Mouse (Mus musculus) heart, adult 18-20 months (tissue): Measurements from ENCODE around the gene Pmepa1. TPM values are rescaled to one million over a fixed set of nuclear protein-coding genes. Genes with fewer than 3 reads are reported as not detected.

ENCODE experiments used
- DNase-seq, 2 experiments: peaks; one replicate each; pipeline ENCODE4 v3.0.0; 2021 to 2022; ENCODE audit warnings: mixed read lengths in 1 of 2
- total RNA-seq, 2 experiments: library from RNA; stranded (reverse); gene quantifications; 2 replicates each; pipeline ENCODE4 v1.2.3; 2021

Gene Pmepa1
- total RNA-seq, 2 experiments from 2014 or later, result 25.8 to 28.1 TPM

DNA sequence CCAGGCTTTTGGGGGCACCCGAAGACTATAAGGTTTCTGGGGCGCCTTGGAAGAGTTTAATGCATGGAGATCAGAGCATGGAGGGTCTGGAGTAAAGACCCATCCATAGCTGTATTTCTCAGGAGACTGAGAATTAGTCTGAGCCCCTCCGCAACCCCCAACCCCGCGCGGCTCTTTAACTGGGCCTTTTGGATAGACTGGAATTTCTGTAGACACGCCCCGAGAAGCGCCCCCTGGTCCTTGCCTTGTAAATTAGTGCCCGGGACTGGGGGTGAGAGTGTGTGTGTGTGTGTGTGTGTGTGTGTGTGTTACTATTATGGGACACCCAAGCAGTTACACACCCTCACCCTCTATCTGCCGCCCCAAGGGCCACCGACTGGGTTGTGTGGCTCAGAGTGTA is 526 bp upstream of the Pmepa1 start:
- no peak for DNase-seq

DNA sequence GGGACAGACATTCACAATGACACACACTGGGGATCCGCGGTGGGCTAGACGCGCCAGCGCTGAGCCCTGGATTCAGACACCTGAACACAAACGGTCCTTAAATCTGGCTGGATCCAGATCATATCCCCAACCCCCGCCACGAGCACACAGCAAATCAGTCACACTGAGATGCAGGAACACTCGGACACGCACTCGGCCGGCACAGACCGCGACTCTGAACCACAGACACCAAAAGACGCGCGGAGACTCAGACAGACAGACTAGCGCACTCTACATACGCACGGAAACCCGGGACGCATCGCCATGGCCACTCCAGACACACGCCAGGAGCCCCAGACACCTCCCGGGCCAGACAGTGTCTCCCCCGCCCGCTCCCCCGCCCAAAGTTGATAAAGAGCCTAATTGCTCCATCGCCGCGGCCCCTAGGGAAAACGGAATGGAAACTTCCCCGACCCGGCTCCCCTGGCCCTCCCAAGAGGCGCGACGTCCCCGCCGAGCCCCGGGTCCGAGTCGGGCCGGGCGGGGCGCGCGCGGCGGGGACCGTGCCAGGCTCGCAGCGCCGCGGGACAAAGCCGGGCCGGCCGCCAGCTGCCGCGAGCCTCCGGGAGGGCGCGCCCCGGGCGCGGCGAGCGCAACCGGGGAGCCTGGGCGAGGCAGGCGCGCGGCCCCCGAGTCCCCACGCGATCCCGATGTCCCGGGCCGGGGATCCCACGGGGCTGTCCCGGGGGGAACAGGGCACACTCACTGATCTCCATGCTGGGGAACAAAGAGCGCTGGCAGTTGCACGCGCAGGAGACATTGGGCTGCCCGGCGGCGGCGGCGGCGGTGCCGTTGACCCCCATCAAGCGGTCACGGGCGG is 761 bp downstream of the Pmepa1 start:
- peak; percentile 68 to 82 for DNase-seq

DNA sequence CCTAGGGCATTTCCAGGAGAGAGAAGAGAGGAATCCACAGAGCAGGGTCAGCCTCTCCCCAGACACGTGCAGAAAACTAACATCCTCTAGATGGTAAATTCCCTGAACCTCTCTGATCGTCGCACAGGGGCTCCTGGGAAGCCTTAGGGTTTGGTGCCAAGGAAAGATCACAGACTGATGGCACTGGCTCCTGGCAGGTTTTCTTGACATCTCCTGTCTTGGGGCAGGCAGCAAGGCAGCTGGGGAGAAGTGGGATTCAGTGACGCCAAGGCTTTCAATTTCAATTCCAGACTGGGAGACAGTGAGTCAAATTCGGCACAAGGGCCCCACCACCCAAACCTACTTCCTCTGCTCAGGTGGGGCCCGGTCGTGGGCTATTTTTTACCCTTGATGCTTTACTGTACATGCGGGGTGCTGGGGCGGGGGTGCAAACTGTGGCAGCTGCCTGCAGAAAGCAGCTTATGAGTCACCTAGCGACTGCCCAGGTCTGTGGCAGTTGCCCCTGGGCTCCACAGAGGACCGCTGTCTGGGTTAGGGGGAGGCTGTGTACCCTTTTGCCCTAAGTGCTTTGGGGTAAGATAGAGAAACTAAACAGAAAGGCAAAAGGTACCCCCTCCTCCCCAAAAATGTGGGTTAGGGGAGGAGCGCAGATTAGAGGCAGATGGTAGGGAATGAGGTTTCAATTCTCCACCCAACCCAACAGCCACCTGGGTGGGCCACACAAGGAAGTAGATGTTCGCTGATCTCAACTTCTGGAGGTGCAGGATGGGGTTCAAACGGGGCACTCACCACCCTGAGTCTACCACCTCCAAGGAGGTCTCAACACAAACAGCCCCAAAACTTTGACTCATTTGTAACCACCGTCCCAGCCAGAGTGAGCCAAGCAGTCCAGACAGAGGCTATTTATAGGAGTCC is 1.6 kb downstream of the Pmepa1 start:
- DNase-seq, result peak; percentile 30 to 53

- DNase-seq, result peak in 1 of 2 experiments; percentile 16
Measured at GRCm38 (mm10) chr2:173273885-173274284, 2.4 kb downstream of the Pmepa1 start.

DNA sequence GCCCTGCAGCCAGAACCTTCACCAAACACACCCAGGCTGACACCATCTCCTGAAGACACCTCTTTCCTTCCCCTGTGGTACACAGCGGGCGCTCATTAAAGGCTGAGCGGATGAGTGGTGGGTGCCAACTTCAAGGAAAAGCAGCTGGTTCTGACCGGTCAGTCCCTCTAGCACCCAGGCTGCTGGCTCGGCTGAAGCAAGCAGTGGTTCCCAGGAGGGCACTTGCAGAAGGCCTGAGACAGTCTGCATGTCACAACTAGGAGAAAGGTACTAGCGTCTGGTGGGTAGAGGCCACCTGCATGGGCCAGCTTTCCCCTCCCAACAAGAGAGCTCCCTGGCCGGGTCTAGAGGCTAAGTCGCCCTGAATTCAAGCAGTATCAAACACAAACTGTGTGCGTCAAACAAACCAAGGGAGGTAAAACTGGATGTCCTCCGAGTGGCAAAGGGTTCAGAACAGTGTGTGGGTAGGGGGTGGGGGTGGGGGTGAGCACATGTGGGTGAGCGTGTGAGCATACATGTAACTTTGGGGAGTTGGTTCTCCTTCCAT is 3.9 kb downstream of the Pmepa1 start:
- DNase-seq, result peak in 1 of 2 experiments; percentile 22

DNA sequence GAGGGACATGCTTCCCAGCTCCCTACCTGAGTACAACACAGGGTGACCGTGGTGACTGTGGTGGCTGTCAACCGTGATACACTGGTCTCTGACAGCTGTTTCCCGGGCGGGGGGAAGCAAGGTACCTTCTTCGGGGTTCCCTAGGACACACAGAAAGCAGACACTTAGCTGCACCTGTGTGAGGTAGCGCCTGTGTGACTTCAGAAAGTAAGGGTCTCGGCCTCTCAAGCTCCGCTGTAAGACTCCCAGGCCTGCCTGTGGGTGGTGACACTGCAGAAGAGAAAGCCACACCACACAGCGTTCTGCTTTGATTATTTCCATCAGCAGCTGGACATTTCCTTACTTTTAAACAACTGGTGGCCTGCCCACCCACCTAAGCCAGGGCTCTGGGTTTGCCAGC is 4.8 kb downstream of the Pmepa1 start:
- DNase-seq, result peak in 1 of 2 experiments; percentile 8

DNA sequence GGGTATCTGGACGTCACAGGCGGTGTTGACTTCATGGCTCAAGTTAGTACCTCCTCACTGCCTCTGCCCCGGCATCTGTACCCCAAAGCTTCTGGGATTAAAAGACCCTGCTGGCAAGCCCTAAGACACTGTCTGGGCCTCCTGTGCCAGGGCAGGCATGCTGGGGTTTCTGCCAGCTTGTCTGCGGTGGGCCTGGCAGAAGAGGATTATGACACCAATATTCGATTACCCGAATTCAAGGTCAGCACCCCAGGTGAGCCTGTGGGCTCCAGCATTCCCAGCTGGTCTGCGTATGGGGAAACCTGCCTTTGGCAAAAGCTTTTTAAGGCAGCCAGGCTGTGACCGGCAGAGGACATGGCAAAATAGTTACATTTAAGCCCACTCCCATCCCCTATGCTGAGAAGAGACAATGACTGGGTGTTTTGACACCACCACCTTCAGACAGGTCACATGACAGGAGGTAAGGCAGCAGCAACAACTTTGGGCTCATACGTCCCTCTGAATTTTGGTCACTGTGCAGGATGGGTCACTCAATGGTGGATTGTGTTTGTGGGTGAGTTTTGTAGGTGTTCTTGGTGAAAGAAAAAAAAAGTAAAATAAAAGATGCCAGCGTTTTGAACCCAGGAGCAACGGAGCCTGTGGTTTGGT is 5.6 kb downstream of the Pmepa1 start:
- DNase-seq, result peak in 1 of 2 experiments; percentile 5

DNA sequence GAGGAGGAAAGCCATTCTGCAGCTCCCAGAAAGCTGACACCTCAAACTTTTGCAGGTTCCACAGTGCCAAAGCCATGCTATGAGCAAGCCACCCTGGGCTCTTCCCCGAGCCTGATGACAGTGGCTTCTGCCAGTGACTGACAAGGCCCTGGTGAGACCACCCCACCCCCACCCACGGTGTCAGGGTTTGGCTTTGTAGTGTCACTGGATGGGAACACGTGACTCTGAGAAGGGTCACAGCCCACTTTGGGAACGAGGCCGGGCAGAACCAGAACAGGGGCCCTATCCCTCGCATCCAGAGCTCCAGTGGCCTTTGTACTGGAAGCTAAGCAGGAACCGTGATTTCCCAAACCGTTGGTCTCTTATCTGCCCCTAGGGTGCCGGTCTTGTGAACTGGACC is 6.1 kb downstream of the Pmepa1 start:
- peak in 1 of 2 experiments; percentile 11 for DNase-seq

- DNase-seq, result no peak
Measured at GRCm38 (mm10) chr2:173267562-173267961, 8.8 kb downstream of the Pmepa1 start.

DNA sequence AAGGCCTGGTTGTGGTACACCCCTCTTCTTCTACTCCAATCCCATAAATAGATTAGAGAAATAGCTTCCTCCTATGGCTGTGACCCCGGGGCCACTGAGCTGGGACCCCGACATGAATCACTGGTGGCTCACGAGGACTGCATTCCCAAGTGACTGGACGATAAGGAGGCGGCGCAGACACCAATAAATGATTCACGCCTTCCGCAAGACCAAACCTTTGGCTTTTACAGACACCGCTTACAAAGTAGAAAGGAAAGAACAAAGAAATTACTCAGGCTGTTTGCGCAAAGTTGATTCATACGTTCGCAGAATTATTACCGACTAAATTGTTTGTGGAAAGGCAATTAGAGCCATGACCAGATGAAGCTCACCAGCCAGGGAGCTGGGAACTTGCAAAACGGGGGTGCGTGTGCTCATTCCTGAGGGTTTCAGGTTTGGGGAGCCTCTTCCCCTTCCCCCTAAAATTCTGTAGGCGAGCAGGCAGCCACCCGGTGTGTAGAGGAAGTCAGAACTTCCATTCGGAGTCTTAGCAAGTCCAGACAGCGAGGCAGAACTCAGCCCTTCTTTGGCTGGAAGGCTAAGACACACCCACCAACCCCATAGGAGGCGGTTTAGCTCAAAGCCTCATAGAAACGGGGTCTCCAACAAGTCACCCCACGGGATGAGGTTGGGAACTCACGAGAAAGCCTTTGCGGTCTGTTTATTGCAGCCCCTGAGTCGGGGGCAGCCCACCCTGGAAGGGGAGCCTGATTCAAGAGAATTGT is 9.8 kb downstream of the Pmepa1 start:
- no peak for DNase-seq

GRCm38 (mm10) chr2:173265468-173266265 is 10.7 kb downstream of the Pmepa1 start:
- no peak for DNase-seq

DNA sequence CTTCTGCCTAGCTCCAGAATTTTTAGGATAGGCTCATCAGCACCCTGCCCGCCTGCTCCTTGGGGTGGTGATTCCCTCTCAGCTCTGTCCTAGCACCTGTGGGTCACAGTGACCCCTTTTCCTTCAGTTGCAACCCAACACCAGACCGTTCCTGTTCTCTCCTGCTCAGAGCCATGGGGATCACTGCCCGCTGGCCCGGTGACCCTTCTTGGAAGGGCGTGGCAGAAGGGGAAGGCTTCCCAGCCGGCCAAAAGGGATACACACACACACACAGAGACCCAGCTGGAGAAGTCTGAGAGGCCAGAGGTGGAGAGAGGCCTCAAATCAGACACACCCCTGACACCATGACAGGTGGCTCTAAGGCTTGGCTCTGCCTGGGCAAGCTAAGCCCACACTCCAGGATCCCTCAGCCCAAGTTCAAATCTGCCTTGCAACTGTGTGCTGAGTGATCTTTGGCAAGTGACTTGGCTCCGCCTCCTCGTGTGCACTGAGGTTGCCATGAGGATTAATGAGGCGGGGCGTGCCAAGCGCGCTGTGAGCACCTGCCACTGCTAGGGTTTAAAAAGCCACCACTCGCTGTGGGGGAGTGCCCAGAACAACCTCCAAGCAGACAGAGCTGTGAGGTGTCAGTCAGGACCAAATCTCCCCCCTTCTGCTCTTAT is 11.7 kb downstream of the Pmepa1 start:
- no peak for DNase-seq

DNA sequence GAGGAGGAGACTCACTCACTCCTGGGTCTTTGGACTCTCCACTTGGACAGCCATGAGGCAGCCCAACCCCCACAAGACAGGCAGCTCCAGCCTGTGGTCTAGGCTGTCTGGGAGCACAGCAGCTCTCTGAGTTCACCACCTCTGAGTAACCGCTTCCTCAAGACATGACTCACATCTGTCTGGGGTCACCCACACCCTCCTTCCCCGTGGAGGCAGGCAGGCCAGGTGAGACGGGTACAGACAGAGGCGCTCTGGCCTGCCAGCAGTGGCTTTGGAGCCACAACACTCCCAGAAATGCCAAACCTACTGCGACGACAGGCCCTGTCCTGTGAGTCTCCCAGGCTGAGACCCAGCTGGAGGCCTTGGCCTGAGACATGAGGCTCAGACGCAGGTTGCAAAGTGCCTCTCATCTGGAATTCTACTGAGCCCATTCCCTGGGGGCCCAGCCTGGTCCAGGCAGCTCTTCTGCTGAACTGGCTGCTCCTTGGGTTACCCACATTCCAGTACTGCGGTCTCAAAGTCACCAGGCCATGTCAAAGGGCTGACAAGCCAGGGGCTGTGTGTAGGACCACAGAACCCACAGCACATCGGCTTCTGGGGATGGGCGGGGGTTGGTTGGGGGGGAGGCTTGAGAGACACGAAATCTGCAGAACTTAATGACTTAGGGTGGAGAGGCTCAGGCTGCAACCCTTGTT is 12.6 kb downstream of the Pmepa1 start:
- DNase-seq, result no peak

DNA sequence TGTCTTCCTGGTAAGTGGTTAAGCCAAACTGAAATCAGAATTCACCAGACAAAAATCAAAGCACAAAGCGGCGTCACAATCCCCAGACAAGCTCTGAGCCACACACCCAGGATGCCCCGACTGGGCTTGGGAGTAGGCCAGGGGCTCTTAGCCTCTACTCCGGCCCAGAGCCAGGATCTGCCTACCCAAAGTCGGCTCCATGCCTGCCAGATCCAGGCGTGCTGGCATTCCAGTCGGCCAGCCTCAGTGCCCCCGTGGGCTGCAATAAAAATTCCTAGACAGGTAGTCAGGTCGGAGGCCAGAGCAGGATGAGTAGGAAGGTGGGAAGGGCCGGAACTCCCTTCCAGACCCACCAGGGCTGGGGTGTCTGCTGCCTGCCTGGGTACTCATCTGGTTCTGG is 14.8 kb downstream of the Pmepa1 start:
- DNase-seq, result peak; percentile 64 to 67

- DNase-seq, result no peak
Measured at GRCm38 (mm10) chr2:173258459-173259091, 17.8 kb downstream of the Pmepa1 start.

- DNase-seq, result peak; percentile 89 to 90
Measured at GRCm38 (mm10) chr2:173257610-173258009, 18.7 kb downstream of the Pmepa1 start.

- DNase-seq, result no peak
Measured at GRCm38 (mm10) chr2:173256552-173256949, 19.8 kb downstream of the Pmepa1 start.

GRCm38 (mm10) chr2:173255810-173256551 is 20.4 kb downstream of the Pmepa1 start:
- no peak for DNase-seq
